In the genomic region with DNA sequence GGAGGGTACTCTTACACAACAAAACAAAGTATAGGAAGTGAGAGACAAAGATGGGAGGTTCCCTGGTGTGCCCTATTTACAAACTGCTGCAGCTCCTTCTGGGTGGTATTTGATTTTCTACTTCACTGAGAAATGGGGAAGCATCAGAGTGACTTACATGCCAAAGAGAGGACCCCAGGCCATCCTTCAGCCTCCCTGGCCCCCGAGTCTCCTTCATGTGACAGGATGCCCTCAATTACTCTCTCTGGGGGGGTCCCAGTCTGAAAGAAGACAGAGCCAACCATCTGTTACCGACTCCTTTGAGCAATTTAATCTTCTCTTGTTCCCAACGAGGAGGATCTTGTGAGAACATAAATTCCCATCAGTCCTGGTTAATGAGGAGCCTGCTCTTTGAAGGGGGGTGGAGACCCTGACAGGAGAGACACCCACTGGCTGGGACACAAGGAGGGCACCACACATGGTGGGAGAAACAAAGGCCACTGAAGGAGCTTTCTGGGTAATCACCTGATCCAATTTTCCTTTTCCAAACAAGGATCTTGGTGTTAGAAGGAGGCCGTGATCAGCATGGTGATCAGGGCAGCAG, we compare ENCODE assay signal across 18 mouse cellular contexts.
DNase-seq lines count a peak whose midpoint lies in the region; ATAC-seq and TF ChIP-seq lines count a peak whose summit lies in the region.
"Had no signal": no experiment of that assay in that cellular context is flagged by ENCODE, and none has a peak within 500 bp of the region (broad histone marks: within the 10 kb centered on the region; RNA-seq: fewer than 3 reads in every experiment).

No protein-coding gene starts in this region.

- peak; percentile 89 for ATAC-seq in kidney, embryonic 16.5 days (ENCODE audit: low FRiP score, low TSS enrichment)
- no peak for ATAC-seq in midbrain, postnatal 0 days (ENCODE audit: low FRiP score)
- ATAC-seq in midbrain, embryonic 13.5 days, result no peak
- no peak for ATAC-seq in neural tube, embryonic 15.5 days (ENCODE audit: low FRiP score)
- ATAC-seq: forebrain, embryonic 16.5 days; Patski had no signal

- no peaks in the 10 kb centered on the region for H3K27me3 ChIP-seq in kidney, embryonic 16.5 days (ENCODE audit: insufficient read depth, low read length)
- H3K27me3 ChIP-seq in kidney, adult 2 months (replicated peaks; ENCODE audit: control insufficient read depth, insufficient read depth, low read length), result no peaks in the 10 kb centered on the region
- no peaks in the 10 kb centered on the region for H3K27me3 ChIP-seq in midbrain, postnatal 0 days (ENCODE audit: insufficient read depth, low read length)
- no peaks in the 10 kb centered on the region for H3K27me3 ChIP-seq in midbrain, embryonic 13.5 days
- no peaks in the 10 kb centered on the region for H3K27me3 ChIP-seq in neural tube, embryonic 15.5 days (replicated peaks)
- H3K27me3 ChIP-seq: embryonic facial prominence, embryonic 12.5 days; heart, embryonic 12.5 days; Patski had no signal

- no peak overlapping the region for H3K4me3 ChIP-seq in kidney, embryonic 16.5 days (ENCODE audit: low read length)
- H3K4me3 ChIP-seq in kidney, adult 2 months (ENCODE audit: insufficient read depth, low read depth, low read length), result no peak overlapping the region
- H3K4me3 ChIP-seq in midbrain, postnatal 0 days (ENCODE audit: low read depth, low read length), result no peak overlapping the region
- H3K4me3 ChIP-seq in midbrain, embryonic 13.5 days (replicated peaks), result no peak overlapping the region
- H3K4me3 ChIP-seq in neural tube, embryonic 15.5 days (replicated peaks), result no peak overlapping the region
- H3K4me3 ChIP-seq: embryonic facial prominence, embryonic 12.5 days; heart, embryonic 12.5 days; hindbrain, embryonic 10.5 days had no signal

- TF ChIP-seq CTCF in kidney, adult 2 months (conservative IDR thresholded peaks at IDR 0.05; ENCODE audit: insufficient read depth, insufficient read length, low read depth, low read length), result no peak
- no peak for TF ChIP-seq CTCF in midbrain, postnatal 0 days (IDR thresholded peaks at IDR 0.05)

- H3K9ac ChIP-seq in kidney, embryonic 16.5 days (replicated peaks; ENCODE audit: low read length), result no peak overlapping the region
- no peak overlapping the region for H3K9ac ChIP-seq in midbrain, postnatal 0 days (replicated peaks; ENCODE audit: low read length, poor library complexity, severe bottlenecking)
- no peak overlapping the region for H3K9ac ChIP-seq in midbrain, embryonic 13.5 days (replicated peaks)
- no peak overlapping the region for H3K9ac ChIP-seq in neural tube, embryonic 15.5 days (replicated peaks)
- H3K9ac ChIP-seq: embryonic facial prominence, embryonic 12.5 days; heart, embryonic 12.5 days; hindbrain, embryonic 14.5 days had no signal

- WGBS in kidney, embryonic 16.5 days, result 15% methylated on average over 4 of the region's 4 CpGs
- WGBS in kidney, adult 2 months, result 29% methylated on average over 4 of the region's 4 CpGs
- WGBS in midbrain, postnatal 0 days, result 9% methylated on average over 4 of the region's 4 CpGs
- 7% methylated on average over 4 of the region's 4 CpGs for WGBS in midbrain, embryonic 13.5 days
- 21% methylated on average over 4 of the region's 4 CpGs for WGBS in neural tube, embryonic 15.5 days

- H3K36me3 ChIP-seq in kidney, embryonic 16.5 days (ENCODE audit: insufficient read depth, low read length), result no peaks in the 10 kb centered on the region
- no peaks in the 10 kb centered on the region for H3K36me3 ChIP-seq in kidney, adult 2 months (ENCODE audit: control insufficient read depth, insufficient read depth, low read length)
- H3K36me3 ChIP-seq in midbrain, postnatal 0 days (ENCODE audit: insufficient read depth, low read length), result no peaks in the 10 kb centered on the region
- H3K36me3 ChIP-seq in midbrain, embryonic 13.5 days, result no peaks in the 10 kb centered on the region
- H3K36me3 ChIP-seq in neural tube, embryonic 15.5 days, result no peaks in the 10 kb centered on the region
- H3K36me3 ChIP-seq: embryonic facial prominence, embryonic 12.5 days; heart, embryonic 12.5 days; hindbrain, embryonic 10.5 days had no signal

- no peak overlapping the region for H3K4me2 ChIP-seq in kidney, embryonic 16.5 days (replicated peaks; ENCODE audit: low read depth, low read length)
- no peak overlapping the region for H3K4me2 ChIP-seq in midbrain, postnatal 0 days (ENCODE audit: low read depth, low read length, poor library complexity, severe bottlenecking)
- H3K4me2 ChIP-seq in midbrain, embryonic 13.5 days (replicated peaks), result no peak overlapping the region
- H3K4me2 ChIP-seq in neural tube, embryonic 15.5 days, result no peak overlapping the region
- H3K4me2 ChIP-seq: embryonic facial prominence, embryonic 12.5 days; heart, embryonic 12.5 days; hindbrain, embryonic 14.5 days had no signal

- no peak for DNase-seq in kidney, adult 2 months
- peak; percentile 19 for DNase-seq in midbrain, postnatal 0 days (ENCODE audit: low spot score)
- DNase-seq in R1 (ENCODE audit: low read depth, low spot score), result peak; percentile 57
- no peak for DNase-seq in gastrocnemius, postnatal 4 days (ENCODE audit: low spot score in 2 of 2)
- DNase-seq: adrenal gland, adult 2 months; adrenal gland, postnatal 36 days; cerebellum, adult 8-10 months; cerebellum, postnatal 25 days; gastrocnemius, postnatal 14 days had no signal

- TF ChIP-seq POLR2A in kidney, adult 2 months (IDR thresholded peaks at IDR 0.05; ENCODE audit: low read depth, low read length), result no peak

- H3K4me1 ChIP-seq in kidney, embryonic 16.5 days (ENCODE audit: insufficient read depth, low read length), result no peaks in the 10 kb centered on the region
- no peaks in the 10 kb centered on the region for H3K4me1 ChIP-seq in kidney, adult 2 months (ENCODE audit: control insufficient read depth, insufficient read depth, low read length)
- H3K4me1 ChIP-seq in midbrain, postnatal 0 days (ENCODE audit: insufficient read depth, low read length), result no peaks in the 10 kb centered on the region
- no peaks in the 10 kb centered on the region for H3K4me1 ChIP-seq in midbrain, embryonic 13.5 days (replicated peaks)
- no peaks in the 10 kb centered on the region for H3K4me1 ChIP-seq in neural tube, embryonic 15.5 days
- H3K4me1 ChIP-seq: embryonic facial prominence, embryonic 12.5 days; heart, embryonic 12.5 days; hindbrain, embryonic 10.5 days had no signal

- no peaks in the 10 kb centered on the region for H3K9me3 ChIP-seq in kidney, embryonic 16.5 days (ENCODE audit: low read length)
- H3K9me3 ChIP-seq in midbrain, postnatal 0 days (ENCODE audit: low read length), result no peaks in the 10 kb centered on the region
- no peaks in the 10 kb centered on the region for H3K9me3 ChIP-seq in midbrain, embryonic 13.5 days
- no peaks in the 10 kb centered on the region for H3K9me3 ChIP-seq in neural tube, embryonic 15.5 days (replicated peaks)
- H3K9me3 ChIP-seq: embryonic facial prominence, embryonic 12.5 days; hindbrain, embryonic 10.5 days had no signal

- no peak overlapping the region for H3K27ac ChIP-seq in kidney, embryonic 16.5 days (ENCODE audit: low read length)
- H3K27ac ChIP-seq in kidney, adult 2 months (ENCODE audit: insufficient read depth, low read depth, low read length), result no peak overlapping the region
- H3K27ac ChIP-seq in midbrain, postnatal 0 days (ENCODE audit: low read depth, low read length), result no peak overlapping the region
- H3K27ac ChIP-seq in midbrain, embryonic 13.5 days, result no peak overlapping the region
- no peak overlapping the region for H3K27ac ChIP-seq in neural tube, embryonic 15.5 days (replicated peaks)
- H3K27ac ChIP-seq: embryonic facial prominence, embryonic 12.5 days; hindbrain, embryonic 10.5 days; hindbrain, embryonic 14.5 days had no signal

Comparison
In these comparisons a context has a peak if more than half of its experiments do, and no peak if none do; other contexts are left out.
1. DNase-seq: peak in midbrain, postnatal 0 days (single experiment) and R1 (single experiment); none in kidney, adult 2 months (single experiment) and gastrocnemius, postnatal 4 days (0 of 2).